Mouse (Mus musculus): Measurements from ENCODE around the gene Clec2d. TPM values are rescaled to one million over a fixed set of nuclear protein-coding genes. Genes with fewer than 3 reads are reported as not detected.

Clec2d gene
- polyA plus RNA-seq, 1 experiment from 2014 or later: 0.24 TPM

DNA sequence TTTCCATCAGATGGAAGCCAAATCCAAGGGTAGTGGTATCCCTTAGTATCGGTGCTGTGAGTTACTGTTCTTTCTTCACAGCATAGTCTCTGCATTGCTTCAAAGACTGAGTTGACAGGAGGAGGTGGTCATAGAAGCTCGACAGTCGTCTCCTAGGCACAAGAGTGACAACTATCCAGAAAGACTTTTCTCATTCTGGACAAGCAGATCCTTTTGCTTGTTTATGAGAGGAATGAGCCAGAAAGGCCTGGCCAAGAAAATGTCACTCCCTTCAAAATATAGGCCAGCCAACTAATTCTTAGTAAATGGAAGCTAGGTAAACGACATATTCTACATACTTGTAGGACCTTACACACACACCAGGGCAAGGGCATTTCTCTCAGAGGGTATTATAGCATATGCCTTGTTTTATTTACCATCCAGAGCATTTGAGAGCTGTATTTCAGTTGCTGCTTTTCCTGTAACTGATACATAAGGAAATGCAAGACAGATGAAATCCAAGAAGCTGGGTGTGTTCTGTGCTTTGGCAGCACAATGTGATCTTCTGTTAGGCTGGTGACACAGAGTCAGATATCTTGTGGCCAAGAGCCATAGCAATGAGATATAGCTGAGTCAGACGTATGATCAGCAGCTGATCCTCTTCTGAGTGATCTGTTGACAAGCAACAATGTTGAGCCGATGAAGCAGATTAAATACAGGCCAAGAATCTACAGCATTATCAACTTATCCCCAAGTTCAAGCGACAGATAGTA is 35.6 kb downstream of the Clec2d start:
- Histone ChIP-seq H3K9me3 (replicated peaks) (no peaks in the 10 kb centered on the region), H3K27ac (replicated peaks) (no peak overlapping the region), H3K27me3 (replicated peaks) (no peaks in the 10 kb centered on the region), H3K9ac (replicated peaks) (no peak overlapping the region), H3K4me1 (no peaks in the 10 kb centered on the region), H3K4me2 (no peak overlapping the region), H3K36me3 (no peaks in the 10 kb centered on the region), H3K4me3 (replicated peaks) (no peak overlapping the region)
- 86% methylated on average over 7 of the region's 7 CpGs for WGBS
- no peak for ATAC-seq (ENCODE audit: low FRiP score)

DNA sequence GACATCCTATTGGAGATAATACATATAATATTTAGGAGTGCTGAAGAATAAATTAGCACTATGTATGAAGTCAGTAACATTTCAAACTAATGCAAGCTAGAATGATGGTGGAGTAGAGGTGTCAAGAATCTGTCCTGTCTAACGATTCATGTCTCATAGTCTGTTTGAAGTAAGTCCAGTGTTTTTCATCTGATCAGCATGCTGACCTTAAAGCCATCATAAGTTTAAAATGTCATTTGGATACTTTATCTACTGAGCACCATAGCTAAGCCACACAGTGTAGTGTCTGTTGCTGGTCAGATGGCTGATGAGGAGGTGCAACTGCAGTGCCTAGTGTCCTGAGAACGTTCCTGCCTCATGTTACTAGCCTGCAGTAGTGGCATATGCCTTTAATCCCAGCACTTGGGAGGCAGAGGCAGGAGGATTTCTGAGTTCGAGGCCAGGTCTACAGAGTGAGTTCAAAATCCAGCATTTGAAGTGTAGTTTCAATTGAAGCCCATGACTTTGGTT is 36.4 kb downstream of the Clec2d start:
- no peaks in the 10 kb centered on the region for H3K9me3 ChIP-seq (replicated peaks)
- no peak for ATAC-seq (ENCODE audit: low FRiP score)
- H3K27ac ChIP-seq (replicated peaks): no peak overlapping the region
- H3K36me3 ChIP-seq: no peaks in the 10 kb centered on the region
- H3K9ac ChIP-seq (replicated peaks): no peak overlapping the region
- H3K27me3 ChIP-seq (replicated peaks): no peaks in the 10 kb centered on the region
- H3K4me2 ChIP-seq: no peak overlapping the region
- WGBS: 84% methylated on average over 3 of the region's 3 CpGs
- H3K4me1 ChIP-seq: no peaks in the 10 kb centered on the region
- no peak overlapping the region for H3K4me3 ChIP-seq (replicated peaks)

DNA sequence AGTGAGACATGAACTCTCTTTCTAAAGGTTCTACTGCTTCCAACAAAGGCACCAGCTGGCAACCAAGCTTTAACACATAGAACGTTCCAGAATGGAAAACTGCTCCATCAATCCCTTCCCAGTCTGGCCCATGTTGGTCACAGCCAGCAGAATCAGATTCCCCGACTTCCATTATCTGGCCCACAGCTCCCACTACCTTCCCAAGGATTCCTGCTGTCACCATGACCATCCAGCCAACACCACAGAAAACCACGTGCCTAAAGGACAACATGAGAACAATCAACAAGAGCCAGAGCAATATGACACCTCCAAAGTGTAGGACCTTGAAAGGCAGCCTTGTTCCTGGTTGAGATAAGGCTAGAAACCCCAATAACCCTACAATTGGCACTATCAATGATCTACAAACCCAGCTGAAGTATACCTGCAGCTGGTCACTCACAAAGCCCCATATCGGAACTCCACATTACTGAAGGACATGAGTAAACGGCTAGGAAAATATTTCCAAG is 37.8 kb downstream of the Clec2d start:
- WGBS: 84% methylated on average over 5 of the region's 5 CpGs
- Histone ChIP-seq H3K9me3 (replicated peaks) (no peaks in the 10 kb centered on the region), H3K9ac (replicated peaks) (no peak overlapping the region), H3K27me3 (replicated peaks) (no peaks in the 10 kb centered on the region), H3K4me2 (no peak overlapping the region), H3K27ac (replicated peaks) (no peak overlapping the region), H3K4me1 (no peaks in the 10 kb centered on the region), H3K4me3 (replicated peaks) (no peak overlapping the region), H3K36me3 (no peaks in the 10 kb centered on the region)
- no peak for ATAC-seq (ENCODE audit: low FRiP score)

DNA sequence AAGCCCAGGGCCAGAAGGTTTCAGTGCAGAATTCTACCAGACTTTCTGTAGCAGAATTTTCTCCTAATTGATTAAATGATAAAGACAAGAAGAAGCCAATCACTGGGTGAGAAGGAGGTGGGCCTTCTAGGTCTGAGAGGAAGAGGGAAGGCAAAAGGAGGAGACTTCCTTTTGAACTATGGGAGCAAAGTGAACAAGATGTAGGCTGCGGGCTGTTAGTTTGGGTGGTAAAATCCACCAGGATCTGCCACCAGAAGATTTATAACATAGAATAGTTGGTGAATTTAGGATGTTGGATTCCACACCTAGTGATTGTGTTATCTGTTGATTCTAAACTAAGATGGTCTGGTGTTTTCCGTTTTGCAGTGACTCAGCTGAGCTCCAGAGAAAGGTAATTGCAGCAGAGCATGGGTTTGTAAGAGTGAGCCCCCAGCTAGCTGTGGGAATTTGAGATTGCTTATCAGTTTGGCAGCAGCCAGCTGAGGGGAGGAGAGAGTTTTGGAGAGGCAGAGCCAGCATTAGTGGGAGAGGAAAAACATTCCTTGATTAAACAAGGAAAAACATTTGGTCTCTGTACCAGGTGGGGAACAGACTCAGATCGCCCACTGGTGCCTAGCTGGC is 39.6 kb downstream of the Clec2d start:
- Histone ChIP-seq H3K4me3 (replicated peaks) (no peak overlapping the region), H3K4me1 (no peaks in the 10 kb centered on the region), H3K9me3 (replicated peaks) (no peaks in the 10 kb centered on the region), H3K36me3 (no peaks in the 10 kb centered on the region), H3K4me2 (no peak overlapping the region), H3K27me3 (replicated peaks) (no peaks in the 10 kb centered on the region), H3K27ac (replicated peaks) (no peak overlapping the region), H3K9ac (replicated peaks) (no peak overlapping the region)
- 87% methylated on average over 3 of the region's 3 CpGs for WGBS
- ATAC-seq (ENCODE audit: low FRiP score): no peak

DNA sequence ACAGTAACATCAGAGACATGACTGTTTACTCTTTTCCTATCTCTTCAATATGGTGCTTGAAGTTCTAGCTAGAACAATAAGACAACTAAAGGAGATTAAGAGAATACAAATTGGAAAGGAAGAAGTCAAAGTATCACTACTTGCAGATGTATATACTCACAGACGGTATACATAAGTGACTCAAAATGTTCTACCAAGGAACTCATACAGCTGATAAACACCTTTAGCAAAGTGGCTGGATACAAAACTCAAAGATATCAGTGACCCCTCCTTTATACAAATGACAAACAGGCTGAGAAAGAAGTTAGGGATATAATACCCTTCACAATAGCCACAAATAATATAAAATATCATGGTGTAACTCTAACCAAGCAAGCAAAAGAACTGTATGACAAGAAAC is 40.6 kb downstream of the Clec2d start:
- WGBS: 97% methylated on average over 1 of the region's 1 CpGs
- Histone ChIP-seq H3K27ac (replicated peaks) (no peak overlapping the region), H3K36me3 (no peaks in the 10 kb centered on the region), H3K9me3 (replicated peaks) (no peaks in the 10 kb centered on the region), H3K4me2 (no peak overlapping the region), H3K4me1 (no peaks in the 10 kb centered on the region), H3K27me3 (replicated peaks) (no peaks in the 10 kb centered on the region), H3K4me3 (replicated peaks) (no peak overlapping the region), H3K9ac (replicated peaks) (no peak overlapping the region)
- no peak for ATAC-seq (ENCODE audit: low FRiP score)

DNA sequence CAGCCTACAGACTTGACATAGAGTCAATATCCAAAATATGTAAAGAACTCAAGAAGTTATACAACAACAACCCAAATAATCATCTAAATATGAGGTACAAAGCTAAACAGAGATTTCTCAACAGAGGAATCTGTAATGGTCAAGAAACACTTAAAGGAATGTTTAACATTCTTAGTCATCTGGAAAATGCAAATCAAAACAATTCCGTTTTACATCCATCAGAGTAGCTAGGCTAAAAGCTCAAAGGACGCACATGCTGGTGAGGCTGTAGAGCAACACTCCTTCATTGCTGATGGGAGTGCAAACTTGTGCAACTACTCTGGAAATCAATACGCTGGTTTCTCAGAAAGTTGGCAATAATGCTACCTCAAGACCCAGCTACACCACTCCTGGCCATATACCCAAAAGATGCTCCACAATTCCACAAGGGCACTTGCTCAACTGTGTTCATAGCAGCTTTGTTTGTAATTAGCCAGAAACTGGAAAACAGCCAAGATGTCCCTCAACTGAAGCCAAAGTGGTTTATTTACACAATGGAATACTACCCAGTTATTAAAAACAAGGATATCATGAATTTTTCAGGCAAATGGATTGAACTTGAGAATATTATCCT is 41.9 kb downstream of the Clec2d start:
- H3K4me3 ChIP-seq (replicated peaks): no peak overlapping the region
- H3K36me3 ChIP-seq: no peaks in the 10 kb centered on the region
- WGBS: 87% methylated on average over 3 of the region's 3 CpGs
- H3K27me3 ChIP-seq (replicated peaks): no peaks in the 10 kb centered on the region
- H3K4me1 ChIP-seq: no peaks in the 10 kb centered on the region
- no peak overlapping the region for H3K4me2 ChIP-seq
- H3K27ac ChIP-seq (replicated peaks): no peak overlapping the region
- no peak for ATAC-seq (ENCODE audit: low FRiP score)
- H3K9me3 ChIP-seq (replicated peaks): no peaks in the 10 kb centered on the region
- no peak overlapping the region for H3K9ac ChIP-seq (replicated peaks)

DNA sequence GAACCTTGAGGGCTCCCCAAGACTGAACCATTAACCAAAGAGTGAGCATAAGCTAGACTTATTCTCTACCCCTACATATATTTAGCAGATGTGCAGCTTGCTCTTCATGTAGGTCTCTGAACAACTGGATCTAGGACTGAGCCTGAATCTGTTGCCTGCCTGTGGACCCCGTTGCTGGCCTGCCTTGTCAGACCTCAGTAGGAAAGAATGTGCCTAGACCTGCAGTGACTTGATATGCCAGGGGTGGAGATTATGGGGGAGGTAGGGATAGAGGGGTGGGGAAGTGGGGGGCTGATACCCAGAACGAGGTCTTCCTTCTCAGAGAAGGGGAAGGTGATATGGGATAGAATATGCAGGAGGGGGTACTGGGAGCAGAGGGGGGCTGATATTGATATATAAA is 43.2 kb downstream of the Clec2d start:
- Histone ChIP-seq H3K4me2 (no peak overlapping the region), H3K9ac (replicated peaks) (no peak overlapping the region), H3K4me1 (no peaks in the 10 kb centered on the region), H3K27me3 (replicated peaks) (no peaks in the 10 kb centered on the region), H3K36me3 (no peaks in the 10 kb centered on the region), H3K27ac (replicated peaks) (no peak overlapping the region), H3K4me3 (replicated peaks) (no peak overlapping the region), H3K9me3 (replicated peaks) (no peaks in the 10 kb centered on the region)
- ATAC-seq (ENCODE audit: low FRiP score): no peak
- WGBS: 88% methylated on average over 2 of the region's 2 CpGs

DNA sequence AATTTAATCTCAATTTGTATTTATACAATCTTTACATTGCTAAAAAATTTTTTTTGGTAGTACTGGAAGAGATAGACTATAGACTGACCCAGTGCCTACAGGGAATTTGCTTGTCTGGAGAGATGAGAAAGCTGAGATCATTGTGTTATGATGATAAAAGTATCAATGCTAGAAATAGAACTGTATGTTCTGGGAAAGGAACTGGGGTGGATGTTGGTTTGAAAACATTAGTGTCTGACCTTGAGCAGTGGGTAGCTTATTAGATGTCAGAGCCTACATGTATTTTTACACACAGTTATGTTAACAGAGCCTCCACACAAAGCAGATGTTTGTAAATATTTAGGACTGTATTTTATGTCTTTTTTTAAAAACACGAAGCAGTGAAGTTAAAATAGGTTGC is 43.7 kb downstream of the Clec2d start:
- Histone ChIP-seq H3K4me1 (no peaks in the 10 kb centered on the region), H3K4me3 (replicated peaks) (no peak overlapping the region), H3K36me3 (no peaks in the 10 kb centered on the region), H3K9ac (replicated peaks) (no peak overlapping the region), H3K27me3 (replicated peaks) (no peaks in the 10 kb centered on the region), H3K4me2 (no peak overlapping the region), H3K9me3 (replicated peaks) (no peaks in the 10 kb centered on the region), H3K27ac (replicated peaks) (no peak overlapping the region)
- WGBS: 83% methylated on average over 1 of the region's 1 CpGs
- ATAC-seq (ENCODE audit: low FRiP score): no peak

DNA sequence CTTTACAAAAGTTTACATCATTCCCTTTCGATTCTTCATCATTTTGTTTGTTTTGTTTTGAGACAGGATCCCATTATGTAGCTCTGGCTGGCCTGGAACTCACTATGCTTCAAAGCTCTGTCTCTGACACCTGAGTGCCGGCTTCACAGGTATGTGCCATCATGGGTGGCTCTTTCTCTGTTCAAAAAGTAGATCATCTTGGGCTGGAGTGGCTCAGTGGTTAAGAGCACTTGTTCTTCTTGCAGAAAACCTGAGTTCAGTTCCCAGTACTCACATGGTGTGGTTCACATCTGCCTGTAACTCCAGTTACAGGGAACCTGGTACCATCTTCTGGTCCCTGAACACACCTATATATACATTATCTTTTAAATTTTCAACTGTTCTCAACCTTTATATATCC is 44.7 kb downstream of the Clec2d start:
- Histone ChIP-seq H3K4me2 (no peak overlapping the region), H3K4me1 (no peaks in the 10 kb centered on the region), H3K9me3 (replicated peaks) (no peaks in the 10 kb centered on the region), H3K27ac (replicated peaks) (no peak overlapping the region), H3K9ac (replicated peaks) (no peak overlapping the region), H3K4me3 (replicated peaks) (no peak overlapping the region), H3K36me3 (no peaks in the 10 kb centered on the region), H3K27me3 (replicated peaks) (no peaks in the 10 kb centered on the region)
- ATAC-seq (ENCODE audit: low FRiP score): no peak
- 88% methylated on average over 2 of the region's 2 CpGs for WGBS

DNA sequence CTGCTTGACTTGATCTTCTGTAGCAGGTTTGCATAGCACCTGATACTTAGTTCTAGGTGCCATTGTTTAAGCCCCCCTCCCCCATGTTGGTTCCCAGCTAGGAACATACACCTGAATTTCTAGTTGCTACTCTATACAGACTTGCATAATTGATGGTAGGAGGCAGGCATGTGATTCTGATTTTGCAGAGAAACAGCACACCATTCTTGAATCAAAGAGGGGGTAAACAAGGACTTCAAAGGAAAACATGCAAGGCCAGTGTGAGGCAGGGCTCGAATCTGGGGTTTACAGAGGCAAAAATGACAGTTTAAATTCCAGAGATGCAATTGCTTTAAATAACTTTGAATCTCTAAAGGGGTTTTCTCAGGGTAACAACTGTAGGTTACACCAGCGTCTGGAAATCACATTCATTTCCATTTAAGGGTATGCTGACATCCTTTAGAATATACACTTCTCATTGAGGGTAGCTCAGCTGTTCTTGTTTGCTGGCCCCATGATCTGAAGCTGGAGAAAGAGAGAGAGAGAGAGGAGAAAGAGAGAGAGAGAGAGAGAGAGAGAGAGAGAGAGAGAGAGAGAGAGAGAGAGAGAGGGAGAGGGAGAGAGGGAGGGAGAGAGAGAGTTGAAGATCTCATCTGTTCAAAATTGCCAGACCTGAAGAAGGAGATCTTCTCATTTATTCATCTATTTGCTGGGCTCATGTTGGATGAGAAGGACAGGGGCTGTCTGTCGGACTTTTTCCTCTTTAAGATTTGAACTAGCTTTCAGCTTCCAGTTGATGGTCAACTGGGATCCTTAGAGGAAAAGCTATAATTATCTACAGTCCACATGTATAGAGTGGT is 48.7 kb downstream of the Clec2d start:
- no peak for ATAC-seq (ENCODE audit: low FRiP score)
- H3K27me3 ChIP-seq (replicated peaks): no peaks in the 10 kb centered on the region

DNA sequence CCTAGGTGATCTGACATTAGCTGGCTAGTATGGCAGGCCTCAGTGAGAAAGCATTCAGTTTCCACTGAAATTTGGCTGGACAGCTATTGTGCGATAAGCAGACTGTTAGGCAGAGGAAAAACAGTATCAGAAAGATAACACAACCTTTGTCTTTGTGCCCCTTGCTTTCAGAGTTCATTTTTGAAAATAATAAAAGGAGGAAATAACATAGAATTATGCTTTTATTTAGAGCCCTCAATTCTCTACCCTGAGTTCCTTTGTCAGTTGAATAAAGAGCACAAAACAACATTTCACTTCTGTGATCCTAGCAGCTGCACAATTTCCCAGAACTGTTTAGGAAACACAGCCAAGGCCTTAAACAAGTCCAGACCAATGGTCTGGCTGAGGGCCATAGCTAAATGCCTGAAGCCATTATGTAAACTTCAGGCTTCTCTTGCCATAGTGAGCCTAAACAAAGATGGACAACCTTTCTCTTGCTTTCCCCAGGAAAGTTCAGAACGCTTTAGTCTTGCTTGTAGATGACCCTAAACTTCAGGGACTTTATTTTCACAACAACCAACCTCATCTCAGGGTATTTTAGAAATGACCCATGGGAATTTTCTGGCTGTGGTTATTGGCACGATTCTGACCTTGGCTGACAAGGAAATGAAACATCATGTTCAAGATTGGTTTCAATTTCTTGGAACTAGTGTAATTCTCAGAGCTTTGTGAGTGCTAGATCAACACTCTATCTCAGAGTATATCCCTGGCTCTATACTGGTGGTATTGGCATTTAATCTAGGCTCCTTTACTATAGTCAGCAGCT is 49.6 kb downstream of the Clec2d start:
- no peak for ATAC-seq (ENCODE audit: low FRiP score)
- H3K27me3 ChIP-seq (replicated peaks): no peaks in the 10 kb centered on the region
- peaks cover 4% of the 10 kb centered on the region; the same call in 1 of the 2 replicates for H3K4me1 ChIP-seq
- no peak overlapping the region for H3K4me2 ChIP-seq
- no peak overlapping the region for H3K4me3 ChIP-seq (replicated peaks)
- WGBS: 67% methylated on average over 3 of the region's 3 CpGs
- H3K9ac ChIP-seq (replicated peaks): no peak overlapping the region
- H3K27ac ChIP-seq (replicated peaks): peak overlapping the region; percentile 51
- no peaks in the 10 kb centered on the region for H3K9me3 ChIP-seq (replicated peaks)
- no peaks in the 10 kb centered on the region for H3K36me3 ChIP-seq

More for the DNA sequence above, 48.7 kb downstream of the Clec2d start:
- H3K4me2 ChIP-seq: no peak overlapping the region
- H3K27ac ChIP-seq (replicated peaks): peak overlapping the region; percentile 51
- H3K9ac ChIP-seq (replicated peaks): no peak overlapping the region
- 55% methylated on average over 3 of the region's 3 CpGs for WGBS
- H3K36me3 ChIP-seq: no peaks in the 10 kb centered on the region
- H3K4me3 ChIP-seq (replicated peaks): no peak overlapping the region
- H3K9me3 ChIP-seq (replicated peaks): no peaks in the 10 kb centered on the region
- H3K4me1 ChIP-seq: peaks cover 4% of the 10 kb centered on the region; the same call in 1 of the 2 replicates
